Mouse (Mus musculus) spleen, postnatal 36 days (tissue): ENCODE data around the gene Tatdn3.

Experiments
- DNase-seq, 2 experiments: peaks; one replicate each; pipeline ENCODE4 v3.0.0; 2022; ENCODE audit warnings: low spot score in 2 of 2, mixed read lengths in 1 of 2

The Tatdn3 gene

GRCm38 (mm10) chr1:191075199-191075883 is 12.6 kb upstream of the Tatdn3 start:
- DNase-seq: no peak

DNA sequence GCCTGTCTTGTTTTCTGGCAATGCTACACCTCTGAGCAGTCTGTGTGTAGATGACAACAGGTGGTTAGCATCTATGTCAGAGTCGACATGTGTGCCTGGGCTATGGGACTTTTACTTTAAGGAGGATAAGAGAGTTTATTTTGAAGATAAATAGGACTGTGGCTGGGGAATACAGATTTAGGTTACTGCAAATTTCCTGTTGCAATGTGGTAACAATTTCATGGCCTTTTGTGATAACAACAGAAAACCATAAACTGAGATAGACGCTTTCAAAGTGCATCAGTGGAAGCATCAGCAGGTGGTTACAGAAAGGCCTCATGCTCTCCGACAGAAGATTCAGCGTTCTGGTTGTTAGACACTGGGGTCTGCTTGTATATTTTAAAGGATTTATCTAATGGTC is 10.8 kb upstream of the Tatdn3 start:
- no peak for DNase-seq

GRCm38 (mm10) chr1:191073001-191073400 is 10.3 kb upstream of the Tatdn3 start:
- DNase-seq: peak; percentile 73 to 79

- no peak for DNase-seq
Measured at GRCm38 (mm10) chr1:191072329-191072913, 9.7 kb upstream of the Tatdn3 start.

DNA sequence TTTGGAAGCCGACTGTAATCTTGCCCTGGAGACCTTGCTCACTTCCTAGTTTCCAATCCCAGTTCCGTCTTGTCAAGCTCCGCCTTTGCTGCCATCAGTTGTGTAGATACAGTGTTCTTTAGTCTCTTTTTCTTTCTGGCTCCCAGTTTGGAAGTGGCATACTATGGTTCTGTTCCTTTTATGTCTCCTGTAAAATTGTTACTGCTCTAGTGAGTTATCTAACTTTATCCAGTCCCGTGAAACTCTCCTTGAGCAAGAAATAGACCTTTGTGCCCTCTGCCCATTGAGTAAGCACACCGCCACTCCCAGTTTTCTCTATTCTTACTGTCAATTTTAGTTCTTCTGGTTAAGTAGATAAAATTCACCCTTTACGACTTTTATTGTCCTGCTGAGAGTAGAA is 8.9 kb upstream of the Tatdn3 start:
- DNase-seq: no peak

- no peak for DNase-seq
Measured at GRCm38 (mm10) chr1:191070259-191070658, 7.5 kb upstream of the Tatdn3 start.

- no peak for DNase-seq
Measured at GRCm38 (mm10) chr1:191068377-191068776, 5.6 kb upstream of the Tatdn3 start.

- no peak for DNase-seq
Measured at GRCm38 (mm10) chr1:191065188-191065587, 2.5 kb upstream of the Tatdn3 start.

- DNase-seq: no peak
Measured at GRCm38 (mm10) chr1:191064535-191064934, 1.8 kb upstream of the Tatdn3 start.

GRCm38 (mm10) chr1:191063700-191064099 is 968 bp upstream of the Tatdn3 start:
- no peak for DNase-seq

DNA sequence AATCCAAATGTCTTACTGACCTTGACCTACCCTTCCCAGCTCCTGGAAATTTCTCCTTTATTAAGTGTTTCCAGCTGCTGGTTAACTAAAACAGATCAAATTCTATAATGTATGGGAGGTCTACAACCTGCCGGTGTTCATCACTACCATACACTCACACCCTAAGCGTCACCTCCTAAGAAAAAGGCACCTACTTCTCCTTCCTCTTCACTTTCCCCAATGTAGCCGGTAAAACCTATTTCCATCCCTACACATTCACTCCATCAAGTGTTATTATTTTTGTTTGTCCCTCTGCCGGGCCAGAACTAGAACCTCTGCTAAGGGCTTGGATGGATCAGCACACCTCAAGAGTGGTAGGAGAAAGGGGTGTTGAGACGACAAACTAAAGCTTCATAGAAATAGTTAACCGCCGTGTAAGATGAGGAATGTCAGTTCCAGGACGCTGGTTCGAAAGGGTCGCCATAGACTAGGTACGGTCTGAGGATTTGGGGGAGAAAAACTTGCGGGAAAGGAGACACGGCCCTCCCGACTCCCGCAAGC is 421 bp downstream of the Tatdn3 start:
- DNase-seq: no peak

GRCm38 (mm10) chr1:191057461-191057860 is 5.3 kb downstream of the Tatdn3 start:
- no peak for DNase-seq

DNA sequence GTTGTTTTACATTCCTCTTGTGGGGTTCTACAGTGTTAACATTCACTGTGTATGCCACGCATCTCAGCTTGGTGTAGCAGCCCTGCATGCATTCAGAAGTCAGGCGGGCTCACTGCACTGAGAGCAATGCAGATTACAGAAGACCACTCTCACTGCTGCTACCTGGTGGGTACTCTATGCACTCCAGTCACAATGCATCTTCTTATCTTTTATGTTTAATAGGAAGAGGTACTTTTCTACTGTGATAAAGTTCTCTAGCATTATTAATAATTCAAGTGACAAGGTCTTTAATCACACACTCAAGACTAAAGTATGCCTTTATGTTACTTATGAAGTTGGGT is 7.2 kb downstream of the Tatdn3 start:
- DNase-seq: no peak

- no peak for DNase-seq
Measured at GRCm38 (mm10) chr1:191054870-191055532, 7.7 kb downstream of the Tatdn3 start.

DNA sequence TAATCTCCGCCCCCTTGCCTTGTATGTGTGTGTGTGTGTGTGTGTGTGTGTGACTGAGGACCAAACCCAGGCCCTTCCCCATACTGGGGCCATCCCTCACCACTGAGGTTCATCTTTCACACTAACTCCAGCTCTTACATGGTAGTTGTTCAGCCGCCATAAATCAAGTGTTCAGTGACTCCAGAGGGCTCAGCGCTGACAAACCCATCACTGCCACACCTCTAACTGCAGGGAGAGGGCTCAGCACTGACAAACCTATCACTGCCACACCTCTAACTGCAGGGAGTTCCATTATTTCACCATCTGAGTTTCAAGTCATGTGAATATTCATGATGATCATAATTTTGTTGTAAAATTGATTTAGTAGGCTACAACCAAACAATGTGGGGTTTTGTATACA is 9.2 kb downstream of the Tatdn3 start:
- DNase-seq: no peak

- DNase-seq: no peak
Measured at GRCm38 (mm10) chr1:191046231-191046824, 16.4 kb downstream of the Tatdn3 start.

GRCm38 (mm10) chr1:191045264-191045663 is 17.5 kb downstream of the Tatdn3 start:
- no peak for DNase-seq

DNA sequence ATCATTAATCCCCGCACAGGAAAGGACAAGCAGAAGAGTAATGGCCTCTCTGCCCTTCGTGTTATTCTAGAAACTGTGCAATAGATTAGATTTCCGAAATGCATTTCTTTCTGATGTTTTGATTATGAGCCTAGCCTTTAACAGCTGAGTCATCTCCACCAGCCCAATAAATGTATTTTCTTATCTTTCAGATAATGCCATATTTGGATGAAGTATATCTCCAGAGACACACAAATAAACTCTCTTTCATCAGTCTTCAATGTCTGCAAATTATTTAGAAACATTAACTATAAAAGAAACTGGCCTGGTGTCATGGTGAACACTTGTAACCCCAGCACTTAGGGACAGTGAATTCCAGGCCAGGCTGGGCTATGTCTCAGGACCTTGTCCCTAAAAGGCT is 20.0 kb downstream of the Tatdn3 start:
- no peak for DNase-seq

GRCm38 (mm10) chr1:191042106-191042505 is 20.6 kb downstream of the Tatdn3 start:
- no peak for DNase-seq

- no peak for DNase-seq
Measured at GRCm38 (mm10) chr1:191041352-191041751, 21.4 kb downstream of the Tatdn3 start.

DNA sequence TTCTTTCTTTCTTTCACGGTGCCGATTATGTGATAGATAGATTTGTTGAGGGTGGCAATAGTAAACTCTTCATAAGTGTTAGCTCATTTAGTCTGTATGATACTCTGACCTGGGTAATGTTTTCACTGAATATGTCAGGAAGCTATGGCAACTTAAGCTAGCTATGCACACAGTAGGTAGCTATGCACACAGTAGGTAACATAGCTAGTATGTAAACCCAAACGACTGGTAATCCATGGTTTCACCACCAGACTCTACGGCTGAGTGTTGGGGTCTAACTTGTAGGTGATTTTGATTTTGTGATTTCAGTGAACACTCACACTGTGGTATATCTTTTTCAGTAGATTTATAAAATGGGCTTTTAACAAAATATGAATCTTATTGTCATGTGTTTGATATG is 24.7 kb downstream of the Tatdn3 start:
- DNase-seq: no peak

GRCm38 (mm10) chr1:191036554-191037334 is 26.0 kb downstream of the Tatdn3 start, which contains the start of gene Spata45:
Gene Spata45 (plus strand): TSS chr1:191036639.
- DNase-seq: no peak
